Mouse (Mus musculus): ENCODE measurements at regions not wholly inside any gene's neighbourhood (a gene's known extent, or its start where the extent isn't known, plus 50 kb on each side); places are given as distances from the start of the nearest gene placed in this dataset.

GRCm38 (mm10) chr2:123473840-123474239 is 615.9 kb upstream of the Sema6d start:
- no peak for DNase-seq (ENCODE audit: extremely low read depth)
- no peaks in the 10 kb centered on the region for H3K27me3 ChIP-seq (replicated peaks)
- no peak overlapping the region for H3K27ac ChIP-seq (ENCODE audit: insufficient read depth, low read depth)
- dilution Hi-C loops (cut with MboI; ENCODE audit: extremely low pct_ligation_motif_present, extremely low pct_unique_long_range_greater_than_20kb, low sequenced_read_pairs) (no loop called here), in situ Hi-C loops (cut with MboI; ENCODE audit: low pct_ligation_motif_present, low pct_unique_long_range_greater_than_20kb, low sequenced_read_pairs) (no loop called here)
- peaks cover 23% of the 10 kb centered on the region for H3K9me3 ChIP-seq (replicated peaks; ENCODE audit: low read length)
- H3K79me2 ChIP-seq (replicated peaks; ENCODE audit: control insufficient read depth, extremely low read depth, insufficient read depth, poor library complexity, severe bottlenecking), result no peaks in the 10 kb centered on the region
- H3K4me3 ChIP-seq (replicated peaks in 1 of 3; ENCODE audit: low read depth in 2 of 3, low read length in 2 of 3, poor library complexity in 1 of 3), result no peak overlapping the region
- H3K4me1 ChIP-seq (ENCODE audit: control insufficient read depth in 1 of 2, insufficient read depth in 2 of 2), result no peaks in the 10 kb centered on the region
- H3K9ac ChIP-seq (ENCODE audit: insufficient read depth, low read depth), result no peak overlapping the region
- TF ChIP-seq MAX (IDR thresholded peaks at IDR 0.05; ENCODE audit: low read length), result no peak
- H3K4me2 ChIP-seq (ENCODE audit: insufficient read depth, low read depth, poor library complexity, severe bottlenecking), result no peak overlapping the region
- no peaks in the 10 kb centered on the region for H3K36me3 ChIP-seq (replicated peaks in 1 of 2; ENCODE audit: control insufficient read depth in 1 of 2, insufficient read depth in 1 of 2, low read length in 1 of 2)

GRCm38 (mm10) chr2:123486681-123487080 is 603.1 kb upstream of the Sema6d start:
- Histone ChIP-seq H3K4me1 (ENCODE audit: control insufficient read depth in 1 of 2, insufficient read depth in 2 of 2) (no peaks in the 10 kb centered on the region), H3K4me2 (ENCODE audit: insufficient read depth, low read depth, poor library complexity, severe bottlenecking) (no peak overlapping the region), H3K9ac (ENCODE audit: insufficient read depth, low read depth) (no peak overlapping the region), H3K4me3 (replicated peaks in 1 of 3; ENCODE audit: low read depth in 2 of 3, low read length in 2 of 3, poor library complexity in 1 of 3) (no peak overlapping the region), H3K27me3 (replicated peaks) (no peaks in the 10 kb centered on the region), H3K9me3 (replicated peaks; ENCODE audit: low read length) (peaks cover 33% of the 10 kb centered on the region), H3K36me3 (replicated peaks in 1 of 2; ENCODE audit: control insufficient read depth in 1 of 2, insufficient read depth in 1 of 2, low read length in 1 of 2) (no peaks in the 10 kb centered on the region), H3K79me2 (replicated peaks; ENCODE audit: control insufficient read depth, extremely low read depth, insufficient read depth, poor library complexity, severe bottlenecking) (no peaks in the 10 kb centered on the region), H3K27ac (ENCODE audit: insufficient read depth, low read depth) (no peak overlapping the region)
- DNase-seq (ENCODE audit: extremely low read depth), result no peak
- in situ Hi-C loops (cut with MboI; ENCODE audit: low pct_ligation_motif_present, low pct_unique_long_range_greater_than_20kb, low sequenced_read_pairs) (no loop called here), dilution Hi-C loops (cut with MboI; ENCODE audit: extremely low pct_ligation_motif_present, extremely low pct_unique_long_range_greater_than_20kb, low sequenced_read_pairs) (no loop called here)
- TF ChIP-seq JUN (IDR thresholded peaks at IDR 0.05; ENCODE audit: insufficient read depth, low read depth, low read length), result no peak
- TF ChIP-seq NELFE (IDR thresholded peaks at IDR 0.05; ENCODE audit: low read depth, low read length), result no peak
- TF ChIP-seq RAD21 (IDR thresholded peaks at IDR 0.05; ENCODE audit: low read depth, low read length), result no peak
- no peak for TF ChIP-seq MAZ (IDR thresholded peaks at IDR 0.05; ENCODE audit: low read depth, low read length)
- no peak for TF ChIP-seq SIN3A (IDR thresholded peaks at IDR 0.05; ENCODE audit: low read length)
- no peak for TF ChIP-seq MAX (IDR thresholded peaks at IDR 0.05; ENCODE audit: low read length)

GRCm38 (mm10) chr2:123506162-123506561 is 583.6 kb upstream of the Sema6d start:
- no peak overlapping the region for H3K4me2 ChIP-seq (ENCODE audit: insufficient read depth, low read depth, poor library complexity, severe bottlenecking)
- no peak overlapping the region for H3K27ac ChIP-seq (ENCODE audit: insufficient read depth, low read depth)
- DNase-seq (ENCODE audit: extremely low read depth), result no peak
- no peak overlapping the region for H3K9ac ChIP-seq (ENCODE audit: insufficient read depth, low read depth)
- TF ChIP-seq SIN3A (IDR thresholded peaks at IDR 0.05; ENCODE audit: low read length), result no peak
- TF ChIP-seq ZKSCAN1 (IDR thresholded peaks at IDR 0.05; ENCODE audit: borderline replicate concordance, low read depth, low read length), result no peak
- no peak for TF ChIP-seq RCOR1 (conservative IDR thresholded peaks at IDR 0.05; ENCODE audit: low read depth, low read length)
- no peak for TF ChIP-seq CHD1 (IDR thresholded peaks at IDR 0.05; ENCODE audit: low read depth, low read length)
- no peak for TF ChIP-seq CTCF (conservative IDR thresholded peaks at IDR 0.05 in 1 of 2, IDR thresholded peaks at IDR 0.05 in 1 of 2; ENCODE audit: low read depth in 2 of 2, low read length in 2 of 2)
- no peaks in the 10 kb centered on the region for H3K27me3 ChIP-seq (replicated peaks)
- H3K4me3 ChIP-seq (replicated peaks in 1 of 3; ENCODE audit: low read depth in 2 of 3, low read length in 2 of 3, poor library complexity in 1 of 3), result no peak overlapping the region
- peaks cover 11% of the 10 kb centered on the region for H3K9me3 ChIP-seq (replicated peaks; ENCODE audit: low read length)
- H3K36me3 ChIP-seq (replicated peaks in 1 of 2; ENCODE audit: control insufficient read depth in 1 of 2, insufficient read depth in 1 of 2, low read length in 1 of 2), result no peaks in the 10 kb centered on the region
- in situ Hi-C loops (cut with MboI; ENCODE audit: low pct_ligation_motif_present, low pct_unique_long_range_greater_than_20kb, low sequenced_read_pairs) (no loop called here), dilution Hi-C loops (cut with MboI; ENCODE audit: extremely low pct_ligation_motif_present, extremely low pct_unique_long_range_greater_than_20kb, low sequenced_read_pairs) (no loop called here)
- no peaks in the 10 kb centered on the region for H3K4me1 ChIP-seq (ENCODE audit: control insufficient read depth in 1 of 2, insufficient read depth in 2 of 2)
- no peaks in the 10 kb centered on the region for H3K79me2 ChIP-seq (replicated peaks; ENCODE audit: control insufficient read depth, extremely low read depth, insufficient read depth, poor library complexity, severe bottlenecking)
